Mouse (Mus musculus): Measurements from ENCODE around the gene Kcnc4. TPM values are rescaled to one million over a fixed set of nuclear protein-coding genes. Genes with fewer than 3 reads are reported as not detected.

The Kcnc4 gene
- not detected for polyA plus RNA-seq (2014; fragmentation: Illumina TruSeq; extraction: RNeasy Lipid Tissue Mini Kit (QIAGEN cat#74804); ENCODE audit: low replicate concordance)

DNA sequence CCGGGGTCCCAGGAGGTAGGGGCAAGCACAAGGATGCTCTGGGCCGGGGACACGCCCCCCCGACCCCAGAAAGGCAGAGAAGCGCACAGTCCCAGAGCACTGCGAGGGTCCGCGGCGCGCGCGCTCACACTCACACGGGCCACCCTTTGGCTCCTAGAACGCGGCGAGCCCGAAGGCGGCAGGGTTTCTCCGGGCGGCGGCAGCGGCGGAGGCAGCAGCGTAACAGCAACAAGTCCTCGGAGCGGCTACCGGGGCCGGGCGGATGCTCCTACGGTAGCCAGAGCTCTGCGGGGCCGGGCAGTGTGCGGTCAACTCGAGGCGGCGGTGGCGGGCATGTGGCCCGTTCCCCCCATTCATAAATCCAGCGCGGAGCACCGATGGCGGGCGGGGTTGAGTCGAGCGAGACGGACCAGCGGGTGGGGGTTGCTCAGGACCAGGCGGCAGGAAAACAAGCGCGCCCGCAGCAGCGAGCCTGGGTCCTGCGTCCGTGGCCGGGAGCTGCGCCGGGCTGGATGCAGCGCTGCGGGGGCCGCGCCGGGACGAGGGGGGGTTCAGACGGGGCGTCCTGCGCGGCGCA lies at the start of gene Kcnc4:
Gene Kcnc4 (minus strand): TSS at position 357 of the 577 bp plus-strand sequence.

Other genes with a start within 250 kb of the Kcnc4 start
- gene Cym, start 237.8 kb downstream of the Kcnc4 start, polyA plus RNA-seq (2014; fragmentation: Illumina TruSeq; extraction: RNeasy Lipid Tissue Mini Kit (QIAGEN cat#74804); ENCODE audit: low replicate concordance): 0.93 TPM
- not detected for gene A630076J17Rik, start 228.9 kb downstream of the Kcnc4 start, polyA plus RNA-seq (2014; fragmentation: Illumina TruSeq; extraction: RNeasy Lipid Tissue Mini Kit (QIAGEN cat#74804); ENCODE audit: low replicate concordance)
- not detected for gene Prok1, start 219.8 kb downstream of the Kcnc4 start, polyA plus RNA-seq (2014; fragmentation: Illumina TruSeq; extraction: RNeasy Lipid Tissue Mini Kit (QIAGEN cat#74804); ENCODE audit: low replicate concordance)
- 113 TPM for gene Lamtor5, start 180.7 kb downstream of the Kcnc4 start, polyA plus RNA-seq (2014; fragmentation: Illumina TruSeq; extraction: RNeasy Lipid Tissue Mini Kit (QIAGEN cat#74804); ENCODE audit: low replicate concordance)
- gene Slc16a4, start 168.3 kb downstream of the Kcnc4 start, polyA plus RNA-seq (2014; fragmentation: Illumina TruSeq; extraction: RNeasy Lipid Tissue Mini Kit (QIAGEN cat#74804); ENCODE audit: low replicate concordance): 0.37 TPM
- gene Rbm15, start 125.9 kb downstream of the Kcnc4 start, polyA plus RNA-seq (2014; fragmentation: Illumina TruSeq; extraction: RNeasy Lipid Tissue Mini Kit (QIAGEN cat#74804); ENCODE audit: low replicate concordance): 15.1 TPM
- 0.63 TPM for gene Slc6a17, start 58.5 kb upstream of the Kcnc4 start, polyA plus RNA-seq (2014; fragmentation: Illumina TruSeq; extraction: RNeasy Lipid Tissue Mini Kit (QIAGEN cat#74804); ENCODE audit: low replicate concordance)
- not detected for gene Ubl4b, start 95.5 kb upstream of the Kcnc4 start, polyA plus RNA-seq (2014; fragmentation: Illumina TruSeq; extraction: RNeasy Lipid Tissue Mini Kit (QIAGEN cat#74804); ENCODE audit: low replicate concordance)
- gene Alx3, start 135.5 kb upstream of the Kcnc4 start, polyA plus RNA-seq (2014; fragmentation: Illumina TruSeq; extraction: RNeasy Lipid Tissue Mini Kit (QIAGEN cat#74804); ENCODE audit: low replicate concordance): not detected
- not detected for gene Gm10961, start 171.8 kb upstream of the Kcnc4 start, polyA plus RNA-seq (2014; fragmentation: Illumina TruSeq; extraction: RNeasy Lipid Tissue Mini Kit (QIAGEN cat#74804); ENCODE audit: low replicate concordance)
- 4.6 TPM for gene Strip1, start 172.1 kb upstream of the Kcnc4 start, polyA plus RNA-seq (2014; fragmentation: Illumina TruSeq; extraction: RNeasy Lipid Tissue Mini Kit (QIAGEN cat#74804); ENCODE audit: low replicate concordance)
- gene Ahcyl1, start 237.0 kb upstream of the Kcnc4 start, polyA plus RNA-seq (2014; fragmentation: Illumina TruSeq; extraction: RNeasy Lipid Tissue Mini Kit (QIAGEN cat#74804); ENCODE audit: low replicate concordance): 654 TPM